Mouse (Mus musculus) C2C12 (cell line): ENCODE measurements around the gene Tmsb15b2. TPM values are rescaled to one million over a fixed set of nuclear protein-coding genes. Genes with fewer than 3 reads are reported as not detected.
"Not testable (repeated sequence)": the region's sequence is repeated elsewhere in the genome, so short reads cannot be mapped to it uniquely, and the experiment has no call there.

Source experiments
- H3K27me3 ChIP-seq: one replicate; pipeline ENCODE4 v1.6.1; 2011; ENCODE audit not compliant: control insufficient read depth, insufficient read depth, insufficient read length
- H3K36me3 ChIP-seq: one replicate; pipeline ENCODE4 v1.6.1; 2011; ENCODE audit not compliant: control insufficient read depth, insufficient read depth
- H3K4me3 ChIP-seq: one replicate; pipeline ENCODE4 v1.5.1; 2011; ENCODE audit warnings: mild to moderate bottlenecking, control low read depth; ENCODE audit not compliant: poor library complexity, insufficient read depth, severe bottlenecking
- H3K79me2 ChIP-seq: one replicate; pipeline ENCODE4 v1.6.1; 2011; ENCODE audit not compliant: control insufficient read depth, insufficient read depth
- H3K79me3 ChIP-seq: one replicate; pipeline ENCODE4 v1.6.1; 2011; ENCODE audit warnings: low read depth, control low read depth
- H3ac ChIP-seq: one replicate; pipeline ENCODE3; 2011; ENCODE audit warnings: low read depth; ENCODE audit not compliant: control insufficient read depth, insufficient read length
- CEBPB ChIP-seq: IDR thresholded peaks from one replicate; pipeline ENCODE4 v1.6.1; 2011; ENCODE audit warnings: low read depth, mild to moderate bottlenecking, control low read depth, moderate library complexity
- CTCF ChIP-seq: IDR thresholded peaks from one replicate; pipeline ENCODE4 v1.5.1; 2011; ENCODE audit not compliant: control insufficient read depth, insufficient read depth, insufficient read length
- FOSL1 ChIP-seq: IDR thresholded peaks from one replicate; pipeline ENCODE4 v1.8.0; 2011; ENCODE audit warnings: mild to moderate bottlenecking, low read length; ENCODE audit not compliant: poor library complexity, insufficient read depth, severe bottlenecking
- MAX ChIP-seq: IDR thresholded peaks from one replicate; pipeline ENCODE4 v1.6.1; 2011; ENCODE audit warnings: mild to moderate bottlenecking, control low read depth
- MYOD1 ChIP-seq: IDR thresholded peaks from one replicate; pipeline ENCODE4 v1.6.1; 2011; ENCODE audit warnings: low read depth; ENCODE audit not compliant: control insufficient read depth, insufficient read length
- MYOG ChIP-seq: IDR thresholded peaks from one replicate; pipeline ENCODE4 v1.6.1; 2011; ENCODE audit not compliant: control insufficient read depth, insufficient read length; ENCODE audit errors: extremely low read depth
- USF1 ChIP-seq: IDR thresholded peaks from one replicate; pipeline ENCODE4 v1.6.1; 2011; ENCODE audit warnings: low read depth, mild to moderate bottlenecking, control low read depth, moderate library complexity
- polyA plus RNA-seq: library from polyadenylated mRNA; unstranded; fragments of >200 nt; fragmentation: generic; extraction: Trizol; gene quantifications from one replicate; pipeline ENCODE4 v1.2.1, GENCODE M21; 2012; ENCODE audit warnings: missing spikeins

The Tmsb15b2 gene
- polyA plus RNA-seq, 1 experiment, result not detected

DNA sequence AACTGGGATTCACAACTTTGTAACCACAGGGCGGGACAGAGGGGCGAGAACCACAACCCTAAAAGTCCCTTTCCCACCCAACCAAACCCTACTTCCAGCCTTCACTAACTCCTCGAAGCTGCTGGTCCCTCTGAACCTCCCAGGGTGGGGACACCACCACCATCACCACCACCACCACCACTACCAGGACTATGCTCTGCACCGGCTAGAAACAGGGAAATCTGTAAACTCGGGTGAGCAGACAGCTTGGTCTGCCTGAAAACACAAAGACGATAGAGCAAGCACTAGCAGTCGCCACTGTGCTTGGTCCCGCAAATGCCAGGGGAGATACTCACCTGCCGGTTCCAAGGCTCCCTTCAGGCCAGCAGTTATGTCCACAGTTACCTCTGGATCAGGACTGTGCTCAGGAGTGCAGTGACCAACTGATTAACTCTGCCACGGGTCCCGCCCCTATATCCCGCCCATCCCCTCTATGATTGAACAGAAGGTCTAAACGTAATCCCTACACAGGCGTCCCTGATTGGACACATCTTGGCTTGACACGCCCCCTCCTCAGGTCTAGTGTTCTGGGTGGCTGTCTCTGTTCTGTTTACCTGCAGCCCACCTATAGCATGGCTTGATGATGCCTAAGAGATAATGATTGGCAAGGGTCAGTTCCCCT is 1.3 kb upstream of the Tmsb15b2 start, which contains the start of the genes Tmsb15l and Tmsb15b1:
Tmsb15l (minus strand) TSS at position 446 of the 661 bp plus-strand sequence.
Tmsb15b1 (minus strand) TSS at position 451 of the 661 bp plus-strand sequence.
- no peak within 1 kb of the TSS for H3ac ChIP-seq
- no peaks in the 10 kb centered on the region for H3K36me3 ChIP-seq
- TF ChIP-seq MYOD1 (no peak), USF1 (no peak), MYOG (no peak), CTCF (no peak), CEBPB (no peak), FOSL1 (no peak), MAX (no peak)
- H3K79me2 ChIP-seq, result no peaks in the 10 kb centered on the region
- no peaks in the 10 kb centered on the region for H3K27me3 ChIP-seq
- no peaks in the 10 kb centered on the region for H3K79me3 ChIP-seq
- no peak within 1 kb of the TSS for H3K4me3 ChIP-seq

- TF ChIP-seq CTCF (no peak), CEBPB (no peak), USF1 (no peak), MYOD1 (no peak), MYOG (no peak), FOSL1 (no peak), MAX (no peak)
- H3K79me2 ChIP-seq, result no peaks in the 10 kb centered on the region
These were observed 15.6 kb downstream of the Tmsb15b2 start for GRCm38 (mm10) chrX:136959688-136960087.

GRCm38 (mm10) chrX:136958300-136958699 is 17.0 kb downstream of the Tmsb15b2 start:
- not testable (repeated sequence) for H3K4me3 ChIP-seq

More at GRCm38 (mm10) chrX:136959688-136960087, 15.6 kb downstream of the Tmsb15b2 start:
- Histone ChIP-seq H3K79me3 (no peaks in the 10 kb centered on the region), H3K4me3 (no peak overlapping the region), H3ac (no peak overlapping the region), H3K36me3 (no peaks in the 10 kb centered on the region), H3K27me3 (no peaks in the 10 kb centered on the region)

GRCm38 (mm10) chrX:136957583-136958279 is 17.6 kb downstream of the Tmsb15b2 start:
- H3ac ChIP-seq, H3K36me3 ChIP-seq, H3K79me2 ChIP-seq, H3K4me3 ChIP-seq, H3K27me3 ChIP-seq, H3K79me3 ChIP-seq: not testable (repeated sequence)

More at GRCm38 (mm10) chrX:136958300-136958699, 17.0 kb downstream of the Tmsb15b2 start:
- H3K79me3 ChIP-seq, H3K36me3 ChIP-seq, H3K27me3 ChIP-seq, H3K79me2 ChIP-seq, H3ac ChIP-seq: not testable (repeated sequence)

DNA sequence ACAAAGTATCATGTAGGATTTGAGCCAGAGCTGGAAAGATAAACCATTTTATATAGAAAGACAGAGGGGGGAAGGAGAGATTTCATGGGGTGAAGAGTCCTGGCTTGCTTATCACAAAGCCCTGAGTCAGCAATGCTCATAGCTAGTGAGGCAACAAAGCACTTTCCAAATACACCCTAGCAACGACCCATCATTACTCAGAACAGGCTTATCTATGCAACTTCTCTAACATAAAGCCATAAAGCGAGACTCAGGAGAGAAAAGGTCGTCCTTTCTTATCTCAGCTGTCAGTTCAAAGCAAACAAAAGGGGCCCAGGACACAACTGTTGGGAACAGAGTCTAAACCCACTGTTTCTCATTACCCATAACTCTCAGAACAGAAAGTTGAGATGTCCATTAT is 37.3 kb downstream of the Tmsb15b2 start:
- Histone ChIP-seq H3K4me3 (no peak overlapping the region), H3K27me3 (no peaks in the 10 kb centered on the region), H3K36me3 (no peaks in the 10 kb centered on the region), H3K79me2 (no peaks in the 10 kb centered on the region), H3K79me3 (no peaks in the 10 kb centered on the region), H3ac (no peak overlapping the region)
- TF ChIP-seq MYOG (no peak), USF1 (no peak), MYOD1 (no peak), CEBPB (no peak), CTCF (no peak), FOSL1 (no peak), MAX (no peak)

DNA sequence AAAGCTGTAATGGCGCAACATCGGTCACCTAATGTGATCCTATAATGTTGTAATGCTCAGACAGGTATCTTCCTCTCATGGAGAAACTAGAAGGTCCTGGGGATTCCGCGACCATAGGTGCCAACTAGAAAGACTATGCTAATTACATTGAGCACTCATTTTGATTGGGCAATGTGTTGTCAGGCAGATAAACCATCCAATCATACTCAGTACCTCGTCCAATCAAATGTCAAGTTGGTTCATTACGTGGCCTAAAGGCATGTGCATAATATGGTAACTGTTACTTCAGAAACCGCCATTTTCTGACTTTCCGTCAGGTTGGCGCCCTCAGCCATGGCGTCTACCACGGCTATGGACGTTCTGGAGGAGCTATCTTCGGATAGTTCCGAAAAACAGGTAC is 48.3 kb downstream of the Tmsb15b2 start, which contains the start of gene H2bfm:
H2bfm (plus strand) TSS at position 295 of the 400 bp plus-strand sequence.
- Histone ChIP-seq H3K79me2 (no peaks in the 10 kb centered on the region), H3K36me3 (no peaks in the 10 kb centered on the region), H3K27me3 (no peaks in the 10 kb centered on the region), H3K79me3 (no peaks in the 10 kb centered on the region), H3ac (no peak within 1 kb of the TSS), H3K4me3 (no peak within 1 kb of the TSS)
- TF ChIP-seq MYOG, result no peak
- no peak for TF ChIP-seq FOSL1
- no peak for TF ChIP-seq MYOD1
- TF ChIP-seq USF1, result no peak
- TF ChIP-seq CEBPB, result no peak
- TF ChIP-seq CTCF, result no peak
- no peak for TF ChIP-seq MAX
